Mouse (Mus musculus): Measurements from ENCODE around the gene Nfkbib.

Nfkbib gene

GRCm38 (mm10) chr7:28717726-28718125 lies 49.6 kb downstream of the Nfkbib start:
- DNase-seq (ENCODE audit: low read depth, low spot score): no peak

GRCm38 (mm10) chr7:28716590-28717281 lies 50.6 kb downstream of the Nfkbib start, which contains the start of gene Fbxo17:
Gene Fbxo17, plus strand, starts transcription at chr7:28716804.
- DNase-seq (ENCODE audit: low read depth, low spot score): peak; percentile 53

GRCm38 (mm10) chr7:28715598-28715997 lies 51.7 kb downstream of the Nfkbib start:
- no peak for DNase-seq (ENCODE audit: low read depth, low spot score)

- no peak for DNase-seq (ENCODE audit: low read depth, low spot score)
These were observed 52.6 kb downstream of the Nfkbib start for GRCm38 (mm10) chr7:28714667-28715066.

GRCm38 (mm10) chr7:28710962-28711361 lies 56.4 kb downstream of the Nfkbib start:
- no peak for DNase-seq (ENCODE audit: low read depth, low spot score)

GRCm38 (mm10) chr7:28709454-28709853 lies 57.9 kb downstream of the Nfkbib start:
- DNase-seq (ENCODE audit: low read depth, low spot score): no peak

Data from embryo, embryonic 11.5 days (tissue).